Mouse (Mus musculus): ENCODE data around the gene Rex1bd. TPM values are rescaled to one million over a fixed set of nuclear protein-coding genes. Genes with fewer than 3 reads are reported as not detected.
"Not testable (repeated sequence)": the region's sequence is repeated elsewhere in the genome, so short reads cannot be mapped to it uniquely, and the experiment has no call there.

The Rex1bd gene
- total RNA-seq, 4 experiments from 2014 or later: 86.4 to 104 (median 97.3) TPM

GRCm38 (mm10) chr8:70529299-70529698 is 22.7 kb upstream of the Rex1bd start:
- DNase-seq (ENCODE audit: low spot score in 2 of 2): no peak

DNA sequence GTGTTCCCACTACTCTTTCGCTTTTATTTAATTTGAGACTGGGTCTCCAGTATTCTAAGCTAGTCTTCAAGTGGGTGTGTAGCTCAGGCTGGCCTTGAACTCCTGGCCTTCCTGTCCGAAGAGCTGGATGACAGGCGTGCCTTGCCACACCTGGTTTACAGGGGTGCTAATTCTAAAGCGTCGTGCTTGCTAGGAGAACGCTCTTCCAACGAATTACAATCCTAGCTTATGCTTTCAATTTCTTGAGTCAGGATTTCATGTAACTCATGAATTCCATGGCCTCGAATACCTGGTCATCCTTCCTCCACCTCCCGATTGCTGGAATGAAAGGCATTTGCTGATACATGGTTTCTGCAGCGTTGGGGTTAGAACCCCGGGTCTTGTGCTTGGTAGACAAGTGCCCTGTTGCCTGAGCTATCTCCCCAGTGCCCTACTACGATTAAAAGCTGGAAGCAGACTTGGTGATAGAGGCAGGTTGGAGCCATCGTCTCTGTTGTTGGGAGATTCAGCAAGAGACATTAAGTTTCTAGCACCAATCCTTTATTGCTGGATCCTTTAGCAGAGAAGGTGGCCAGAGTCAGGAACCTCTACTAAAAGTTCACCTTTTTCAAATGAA is 21.7 kb upstream of the Rex1bd start:
- no peak for DNase-seq (ENCODE audit: low spot score in 2 of 2)

GRCm38 (mm10) chr8:70527512-70528181 is 21.1 kb upstream of the Rex1bd start, which contains the start of the genes Fkbp8 and Kxd1:
Gene Fkbp8, plus strand, starts transcription at chr8:70527724.
Gene Kxd1, minus strand, starts transcription at chr8:70527956.
- peak; percentile 96 to 100 for DNase-seq (ENCODE audit: low spot score in 2 of 2)

DNA sequence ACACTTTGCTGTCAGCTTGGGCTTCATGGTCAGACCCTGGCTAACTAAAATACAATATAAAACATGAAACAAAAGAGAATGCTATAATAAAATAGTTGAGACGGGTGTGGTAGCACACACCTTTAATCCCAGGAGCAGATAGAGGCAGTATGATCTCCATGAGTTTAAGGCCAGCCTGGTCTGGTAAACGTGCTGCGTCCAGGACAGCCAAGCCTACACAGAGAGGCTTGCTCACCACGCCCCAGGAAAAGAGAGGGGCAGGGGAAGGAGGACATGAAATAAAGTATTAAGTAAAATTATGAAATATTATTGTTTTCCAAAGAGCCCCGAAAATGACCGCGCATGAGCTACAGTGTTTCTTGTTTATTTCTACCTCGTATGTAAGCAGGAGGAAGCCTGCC is 20.6 kb upstream of the Rex1bd start:
- no peak for DNase-seq (ENCODE audit: low spot score in 2 of 2)

GRCm38 (mm10) chr8:70522592-70523403 is 16.2 kb upstream of the Rex1bd start:
- peak; percentile 94 to 96 for DNase-seq (ENCODE audit: low spot score in 2 of 2)

DNA sequence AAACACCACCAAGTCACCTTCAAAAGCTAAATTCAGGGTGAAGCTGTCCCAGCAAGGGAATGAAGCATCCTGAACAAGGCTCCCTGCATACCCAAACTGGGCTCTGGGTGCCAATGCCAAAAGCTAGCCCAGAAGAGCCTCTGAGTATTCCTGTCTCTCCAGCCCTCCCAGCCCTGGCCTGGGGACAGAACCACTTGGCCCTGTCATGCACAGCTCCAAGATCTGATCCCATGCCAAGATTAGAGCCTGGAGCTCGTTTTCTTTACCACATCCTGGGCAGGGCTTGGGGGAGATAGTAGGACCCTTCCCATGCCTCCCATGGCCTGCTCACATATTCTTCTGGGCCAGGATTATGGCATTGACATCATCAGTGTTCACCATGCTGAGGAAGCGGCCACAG is 13.1 kb upstream of the Rex1bd start:
- DNase-seq (ENCODE audit: low spot score in 2 of 2): no peak

DNA sequence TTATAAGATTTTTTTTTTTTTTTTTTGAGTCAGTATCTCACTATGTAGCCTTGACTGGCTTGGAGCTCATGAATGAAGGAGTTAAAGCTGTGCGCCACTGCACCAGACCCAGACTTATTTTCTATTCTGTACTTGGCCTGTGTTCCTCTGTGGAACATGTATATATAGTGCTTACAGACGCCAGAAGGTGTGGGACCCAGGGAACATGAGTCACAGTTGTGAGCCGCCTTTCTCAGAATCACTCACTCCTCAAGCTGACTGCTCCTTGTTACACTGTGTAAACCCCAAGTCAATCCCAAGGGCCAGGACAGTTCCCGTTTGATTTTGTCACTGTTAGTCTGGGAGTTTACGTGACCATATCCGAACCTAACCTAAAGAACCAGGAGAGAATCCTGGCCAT is 12.5 kb upstream of the Rex1bd start:
- no peak for DNase-seq (ENCODE audit: low spot score in 2 of 2)

DNA sequence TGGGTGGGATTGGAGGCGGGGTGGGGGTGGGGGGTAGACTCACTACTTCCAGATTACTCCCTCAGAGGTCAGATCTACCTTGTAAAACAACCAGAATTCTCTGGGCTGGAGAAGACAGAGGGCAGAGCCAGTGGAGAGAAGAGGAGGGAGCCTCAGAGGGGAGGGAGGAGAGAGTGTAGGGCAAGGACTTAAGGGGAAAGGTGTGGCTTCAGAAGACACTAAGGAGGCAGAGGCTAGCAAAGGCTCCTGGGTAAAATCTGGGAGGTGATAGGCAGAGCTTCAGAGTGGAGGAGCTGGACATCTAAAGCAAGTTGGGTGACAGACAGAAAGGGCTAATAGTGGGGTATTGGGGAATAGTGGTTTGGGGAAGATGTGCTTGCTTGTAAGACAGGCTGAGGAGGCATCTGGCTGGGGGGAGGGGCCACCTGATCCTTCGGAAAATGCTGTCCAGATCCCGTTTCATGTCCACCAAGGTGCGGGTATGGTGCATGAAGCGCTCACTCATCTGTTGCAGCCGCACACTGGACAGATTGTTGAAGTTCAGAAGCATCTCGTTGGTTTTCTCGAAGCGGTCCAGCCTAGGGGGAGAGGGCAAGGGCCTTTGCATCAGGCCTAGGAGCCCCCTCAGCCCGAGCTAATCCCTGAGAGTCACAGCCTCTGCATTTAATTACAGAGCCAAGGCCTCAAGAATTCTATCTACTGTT is 11.5 kb upstream of the Rex1bd start:
- no peak for DNase-seq (ENCODE audit: low spot score in 2 of 2)

DNA sequence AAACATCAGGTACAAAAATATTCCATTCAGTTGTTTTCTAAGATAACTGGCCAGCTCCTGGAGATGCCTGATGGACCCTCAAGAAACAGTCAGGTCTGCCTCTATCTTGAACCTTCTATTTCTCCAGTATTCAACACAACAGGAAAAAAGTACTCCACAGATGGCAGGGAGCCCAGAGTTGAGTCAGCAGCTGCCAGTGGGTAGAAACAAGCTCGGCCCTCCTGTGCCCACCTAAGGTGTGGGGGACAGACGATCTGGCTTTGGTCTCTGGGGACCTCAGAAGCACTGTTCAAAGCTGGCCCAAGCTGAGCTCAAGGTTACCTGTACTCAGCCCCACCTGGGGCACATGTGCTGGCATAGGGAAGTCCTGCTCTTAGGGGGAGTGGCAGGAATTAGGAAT is 6.9 kb upstream of the Rex1bd start:
- DNase-seq (ENCODE audit: low spot score in 2 of 2): no peak

- DNase-seq (ENCODE audit: low spot score in 2 of 2): no peak
Measured at GRCm38 (mm10) chr8:70512253-70512903, 5.8 kb upstream of the Rex1bd start.

GRCm38 (mm10) chr8:70511770-70512169 is 5.2 kb upstream of the Rex1bd start:
- DNase-seq (ENCODE audit: low spot score in 2 of 2): no peak

GRCm38 (mm10) chr8:70511174-70511573 is 4.6 kb upstream of the Rex1bd start:
- not testable (repeated sequence) for DNase-seq (ENCODE audit: low spot score in 2 of 2)

DNA sequence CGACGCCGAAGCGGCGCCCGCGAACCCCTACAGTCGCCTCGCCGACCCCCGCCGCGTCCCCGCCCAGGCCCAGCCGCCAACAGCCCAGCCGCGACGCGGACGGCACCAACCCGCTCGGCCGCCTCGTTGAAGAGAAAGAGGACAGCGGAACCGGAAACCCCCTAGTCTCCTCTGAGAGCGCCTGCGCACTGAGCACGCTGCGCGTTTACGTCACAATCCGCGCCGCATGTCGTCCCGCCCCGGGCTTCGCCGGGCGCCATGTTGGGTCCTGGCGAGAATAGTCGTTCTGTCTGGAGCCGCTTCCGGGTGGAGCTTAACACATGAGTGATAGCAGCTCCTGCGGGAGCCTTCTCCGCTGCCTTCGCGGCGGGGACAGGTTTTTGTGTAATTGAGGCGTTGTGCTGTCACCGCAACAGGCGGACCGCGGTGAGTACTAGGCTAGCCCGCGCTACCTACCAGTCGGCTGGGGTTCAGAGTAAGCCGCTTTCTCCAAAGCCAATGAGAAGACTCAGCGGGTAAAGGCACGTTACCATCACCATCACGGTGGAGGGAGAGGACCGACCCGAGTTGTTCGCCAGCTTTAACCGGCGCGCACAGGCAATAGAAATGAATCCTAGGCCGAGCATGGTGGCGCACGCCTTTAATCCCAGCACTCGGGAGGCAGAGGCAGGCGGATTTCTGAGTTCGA is 3.8 kb upstream of the Rex1bd start, which contains the start of gene Uba52:
Gene Uba52, minus strand, starts transcription at position 574 of the 688 bp plus-strand sequence.
- peak; percentile 96 to 98 for DNase-seq (ENCODE audit: low spot score in 2 of 2)

GRCm38 (mm10) chr8:70509281-70509952 is 2.9 kb upstream of the Rex1bd start:
- DNase-seq (ENCODE audit: low spot score in 2 of 2): no peak

DNA sequence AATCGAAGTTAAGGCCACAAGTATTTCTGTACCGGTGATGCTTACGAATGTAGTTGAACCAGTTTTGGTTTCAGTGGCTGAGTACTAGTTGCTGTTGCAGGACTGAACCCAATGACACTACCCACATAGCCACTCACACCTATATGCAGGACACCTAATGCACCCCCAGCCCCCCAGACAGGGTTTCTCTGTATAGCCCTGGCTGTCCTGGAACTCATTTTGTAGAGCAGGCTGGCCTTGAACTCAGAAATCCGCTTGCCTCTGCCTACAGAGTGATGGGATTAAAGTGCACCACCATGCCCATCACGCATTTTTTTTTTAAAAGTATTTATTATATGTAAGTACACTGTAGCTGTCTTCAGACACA is 458 bp upstream of the Rex1bd start:
- no peak for DNase-seq (ENCODE audit: low spot score in 2 of 2)

DNA sequence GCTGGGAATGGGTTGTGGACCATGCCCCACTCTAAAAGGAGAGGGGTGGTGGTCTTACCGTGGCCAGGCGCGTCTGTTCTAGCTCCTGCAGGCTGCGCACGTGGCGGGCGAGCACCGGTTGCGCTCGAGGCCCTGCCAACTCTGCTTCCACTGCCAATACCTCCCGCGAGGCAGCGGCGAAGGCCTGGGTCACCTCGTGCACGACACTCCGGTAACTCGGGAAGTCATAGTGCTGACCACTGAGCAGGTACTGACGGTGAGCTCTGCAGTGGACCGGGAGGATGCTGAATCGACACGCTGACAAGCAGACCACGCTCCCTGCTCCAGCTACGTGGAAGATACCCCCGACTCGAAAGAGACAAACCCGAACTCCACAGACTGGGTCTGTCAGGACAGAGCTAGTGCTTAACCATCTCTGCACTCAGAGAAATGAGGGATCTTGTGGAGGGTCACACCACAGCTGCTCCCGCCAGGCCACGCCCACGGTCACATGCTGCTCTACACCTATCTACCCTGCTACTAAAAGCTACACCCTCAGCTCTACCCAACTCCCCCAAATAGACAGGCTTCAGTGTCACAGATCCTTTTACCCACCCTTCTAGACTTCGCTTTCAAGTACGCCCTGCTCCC is 739 bp downstream of the Rex1bd start:
- no peak for DNase-seq (ENCODE audit: low spot score in 2 of 2)

DNA sequence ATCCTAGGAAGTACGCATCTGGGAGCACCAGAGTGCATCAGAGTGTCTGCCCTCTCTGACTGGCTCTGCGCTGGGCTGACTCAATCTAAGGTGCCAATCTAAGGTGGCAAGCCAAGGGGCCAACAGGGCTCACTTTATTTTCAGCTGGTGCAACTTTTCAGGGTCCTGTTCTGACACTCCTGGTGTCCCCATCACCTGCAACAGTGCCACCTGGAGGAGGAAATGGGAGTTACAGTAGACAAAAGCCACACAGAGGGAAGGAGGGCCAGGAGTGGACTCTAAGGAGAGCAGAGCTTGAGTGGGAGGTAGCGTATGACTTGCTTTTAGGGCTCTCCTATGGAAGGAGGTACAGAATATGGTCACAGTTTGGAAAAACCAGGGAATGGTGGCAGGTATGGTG is 1.7 kb downstream of the Rex1bd start:
- peak; percentile 75 to 79 for DNase-seq (ENCODE audit: low spot score in 2 of 2)

- DNase-seq (ENCODE audit: low spot score in 2 of 2): peak in 1 of 2 experiments; percentile 65
Measured at GRCm38 (mm10) chr8:70504291-70504716, 2.2 kb downstream of the Rex1bd start.

- no peak for DNase-seq (ENCODE audit: low spot score in 2 of 2)
Measured at GRCm38 (mm10) chr8:70503062-70503750, 3.3 kb downstream of the Rex1bd start.

All from layer of hippocampus, adult 8-10 months (tissue).